Mouse (Mus musculus) megakaryocyte, embryonic 14.5 days (primary cell): ENCODE measurements around the gene Sdha. TPM values are rescaled to one million over a fixed set of nuclear protein-coding genes. Genes with fewer than 3 reads are reported as not detected.

Experiments
- H3K27me3 ChIP-seq: replicated peaks from 2 replicates; pipeline ENCODE3; 2012; ENCODE audit warnings: inconsistent platforms
- H3K36me3 ChIP-seq: replicated peaks from 2 replicates; pipeline ENCODE3; 2012; ENCODE audit warnings: low read length, inconsistent platforms, mixed read lengths
- H3K4me1 ChIP-seq: 2 replicates; pipeline ENCODE4 v1.6.1; 2012; ENCODE audit warnings: inconsistent platforms
- H3K4me3 ChIP-seq: replicated peaks from 2 replicates; pipeline ENCODE3; 2012; ENCODE audit warnings: moderate library complexity, mild to moderate bottlenecking, inconsistent platforms
- H3K9me3 ChIP-seq: 2 replicates; pipeline ENCODE4 v1.6.1; 2012; ENCODE audit warnings: inconsistent platforms
- FLI1 ChIP-seq: IDR thresholded peaks from 2 replicates; pipeline ENCODE4 v1.6.1; 2012; ENCODE audit warnings: low read length, inconsistent platforms, mixed read lengths
- GATA1 ChIP-seq: IDR thresholded peaks from 3 replicates; pipeline ENCODE4 v1.6.1; 2012; ENCODE audit warnings: mixed read lengths, low read length, inconsistent platforms, borderline replicate concordance
- polyA plus RNA-seq: library from polyadenylated mRNA; stranded (reverse); fragments of >175 nt; gene quantifications from 2 replicates; pipeline ENCODE4 v1.2.3, GENCODE M21; 2012; ENCODE audit warnings: low replicate concordance; ENCODE audit not compliant: insufficient read depth

Gene Sdha
- polyA plus RNA-seq, 1 experiment, result 11.3 TPM

DNA sequence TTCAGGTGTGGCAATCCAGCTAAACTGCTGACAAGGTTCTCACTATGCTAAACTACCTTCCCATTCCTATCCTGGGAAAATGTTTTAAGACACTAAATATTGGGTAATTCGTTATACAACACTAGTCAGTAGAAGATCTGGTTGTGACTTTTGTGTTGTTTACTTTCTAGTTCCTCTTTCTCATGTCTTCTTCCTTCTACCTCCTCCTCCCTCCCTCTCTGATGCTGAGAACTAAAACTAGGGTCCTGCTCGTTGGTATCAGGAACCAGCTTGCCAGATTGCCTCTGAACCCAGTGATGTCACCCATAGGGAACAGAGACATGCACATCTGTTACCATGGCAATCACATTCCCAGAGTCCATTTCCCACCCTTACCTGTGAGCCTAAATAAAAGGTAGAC is 12.1 kb upstream of the Sdha start:
- H3K4me1 ChIP-seq, result peaks cover 11% of the 10 kb centered on the region
- no peak for TF ChIP-seq GATA1
- no peak overlapping the region for H3K4me3 ChIP-seq
- no peaks in the 10 kb centered on the region for H3K27me3 ChIP-seq
- H3K36me3 ChIP-seq, result peaks cover 62% of the 10 kb centered on the region
- H3K9me3 ChIP-seq, result peaks cover 3% of the 10 kb centered on the region; the same call in 1 of the 2 replicates

DNA sequence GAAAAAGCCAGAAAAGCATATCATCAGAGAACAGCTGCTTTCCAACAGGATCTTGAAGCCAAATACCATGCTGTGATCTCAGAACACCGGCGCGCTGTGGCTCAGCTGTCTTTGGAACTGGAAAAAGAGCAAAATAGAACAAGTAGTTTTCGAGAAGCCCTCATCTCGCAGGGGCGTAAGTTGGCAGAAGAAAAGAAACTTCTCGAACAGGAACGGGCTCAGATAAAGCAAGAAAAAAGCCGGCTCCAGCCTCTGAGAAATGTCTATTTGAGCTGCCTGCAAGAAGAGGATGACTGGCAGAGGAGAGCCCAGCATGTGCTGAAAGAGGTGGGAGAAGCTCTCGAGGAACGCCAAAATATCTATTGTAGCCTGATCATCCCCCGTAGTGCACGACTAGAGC is 6.4 kb upstream of the Sdha start:
- H3K36me3 ChIP-seq, result peaks cover 89% of the 10 kb centered on the region
- no peak overlapping the region for H3K4me3 ChIP-seq
- H3K27me3 ChIP-seq, result no peaks in the 10 kb centered on the region
- no peaks in the 10 kb centered on the region for H3K9me3 ChIP-seq
- TF ChIP-seq FLI1 (no peak), GATA1 (no peak)
- peaks cover 15% of the 10 kb centered on the region; the same call in 1 of the 2 replicates for H3K4me1 ChIP-seq

GRCm38 (mm10) chr13:74350435-74350906 is 391 bp upstream of the Sdha start:
- no peaks in the 10 kb centered on the region for H3K27me3 ChIP-seq
- peak overlapping the region; percentile 93 for H3K4me3 ChIP-seq
- peaks cover 29% of the 10 kb centered on the region for H3K36me3 ChIP-seq
- H3K4me1 ChIP-seq, result peaks cover 28% of the 10 kb centered on the region; the same call in 1 of the 2 replicates
- no peaks in the 10 kb centered on the region for H3K9me3 ChIP-seq
- no peak for TF ChIP-seq FLI1

- H3K4me3 ChIP-seq, result no peak overlapping the region
- H3K27me3 ChIP-seq, result no peaks in the 10 kb centered on the region
- H3K9me3 ChIP-seq, result no peaks in the 10 kb centered on the region
- H3K36me3 ChIP-seq, result peaks cover 92% of the 10 kb centered on the region
- H3K4me1 ChIP-seq, result no peaks in the 10 kb centered on the region; the same call in 1 of the 2 replicates
- TF ChIP-seq FLI1 (no peak), GATA1 (no peak)
Measured at GRCm38 (mm10) chr13:74341036-74341435, 9.0 kb downstream of the Sdha start.

GRCm38 (mm10) chr13:74329321-74329720 is 20.8 kb downstream of the Sdha start:
- Histone ChIP-seq H3K4me1 (no peaks in the 10 kb centered on the region), H3K36me3 (peaks cover 85% of the 10 kb centered on the region)
- no peak for TF ChIP-seq GATA1
- no peak for TF ChIP-seq FLI1

DNA sequence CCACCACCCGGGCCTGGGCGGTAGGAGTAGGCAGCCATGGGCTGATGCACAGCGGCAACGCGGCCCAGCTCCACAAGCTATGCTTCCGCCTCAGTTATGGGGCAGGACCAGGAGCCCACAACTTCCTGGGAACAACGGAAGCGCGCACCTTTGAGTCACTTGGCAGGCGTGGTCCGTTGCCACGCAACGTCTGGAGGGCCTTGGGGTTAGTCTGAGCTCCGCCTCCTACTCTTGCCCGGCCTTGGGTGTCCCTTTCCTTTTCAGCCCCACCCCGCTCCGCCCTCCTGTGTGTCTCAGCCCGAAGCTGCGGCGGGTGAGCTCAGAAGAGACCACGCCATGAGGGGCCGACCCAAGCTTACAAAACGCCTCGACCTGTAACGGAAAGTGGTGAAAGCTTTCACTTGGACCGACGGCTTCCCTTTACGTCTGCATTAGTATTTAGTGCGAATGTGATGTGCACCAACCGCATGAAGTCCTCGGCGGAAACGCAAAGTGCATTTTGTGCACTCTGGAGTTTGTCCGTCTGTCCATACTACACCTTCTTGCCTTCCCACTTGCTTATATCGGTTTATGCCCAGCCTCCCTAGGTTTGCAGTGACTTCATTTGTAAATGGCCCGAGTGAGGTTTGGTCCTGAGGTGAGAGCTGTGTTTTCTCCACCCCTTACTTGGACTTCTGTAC is 32.8 kb downstream of the Sdha start, which contains the start of gene Pdcd6:
Gene Pdcd6 (minus strand): TSS at position 411 of the 680 bp plus-strand sequence.
- TF ChIP-seq FLI1 (peak; percentile 70), GATA1 (no peak)

More at GRCm38 (mm10) chr13:74329321-74329720, 20.8 kb downstream of the Sdha start:
- H3K27me3 ChIP-seq, result no peaks in the 10 kb centered on the region
- no peak overlapping the region for H3K4me3 ChIP-seq
- H3K9me3 ChIP-seq, result no peaks in the 10 kb centered on the region

DNA sequence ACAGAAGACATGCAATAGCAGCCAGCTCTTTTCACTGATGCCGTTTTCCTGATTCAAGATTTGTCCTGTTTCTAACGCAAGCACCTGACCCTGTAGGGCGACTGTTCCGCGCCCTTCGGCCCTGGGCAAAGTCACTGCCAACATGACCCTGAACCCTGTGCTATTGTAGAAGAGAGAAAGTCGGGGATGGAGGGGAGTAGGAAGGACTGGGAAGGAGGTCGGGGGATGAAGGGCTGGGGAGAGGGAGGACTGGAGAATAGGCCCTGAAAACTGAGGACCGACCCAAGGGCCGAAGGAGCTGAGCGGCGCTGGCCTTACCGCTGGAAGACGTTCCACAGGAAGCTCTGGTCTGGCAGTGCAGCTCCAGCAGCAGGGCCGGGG is 33.3 kb downstream of the Sdha start:
- peaks cover 35% of the 10 kb centered on the region for H3K4me1 ChIP-seq
- peak overlapping the region; percentile 98 for H3K4me3 ChIP-seq
- H3K36me3 ChIP-seq, result peaks cover 61% of the 10 kb centered on the region
- H3K9me3 ChIP-seq, result no peaks in the 10 kb centered on the region
- TF ChIP-seq FLI1, result no peak
- no peaks in the 10 kb centered on the region for H3K27me3 ChIP-seq

More for the DNA sequence above, 32.8 kb downstream of the Sdha start, which contains the start of gene Pdcd6:
- Histone ChIP-seq H3K27me3 (no peaks in the 10 kb centered on the region), H3K4me1 (peaks cover 35% of the 10 kb centered on the region), H3K36me3 (peaks cover 62% of the 10 kb centered on the region), H3K9me3 (no peaks in the 10 kb centered on the region), H3K4me3 (peak within 1 kb of the TSS; percentile 98)

DNA sequence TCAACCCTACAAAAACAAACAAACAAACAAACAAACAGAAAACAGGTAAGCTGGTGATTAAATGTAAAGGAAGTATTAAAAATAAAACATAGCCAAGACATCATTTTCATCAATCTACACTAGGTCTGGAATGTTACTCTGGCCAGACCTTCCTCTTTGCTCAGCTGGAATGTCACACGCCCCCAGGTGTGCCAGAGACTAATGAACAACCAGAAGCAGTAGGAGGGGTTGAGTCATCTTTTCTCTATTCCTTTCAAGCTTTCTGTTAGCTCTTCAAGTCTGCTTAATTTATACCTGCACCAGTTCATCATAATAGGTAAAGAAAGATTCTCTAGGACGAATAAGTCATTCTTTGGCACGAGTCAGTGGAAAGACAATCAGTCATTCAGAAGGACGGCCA is 33.7 kb downstream of the Sdha start:
- TF ChIP-seq FLI1 (no peak), GATA1 (no peak)
- H3K9me3 ChIP-seq, result no peaks in the 10 kb centered on the region
- H3K4me3 ChIP-seq, result peak overlapping the region; percentile 98
- peaks cover 35% of the 10 kb centered on the region for H3K4me1 ChIP-seq
- H3K36me3 ChIP-seq, result peaks cover 61% of the 10 kb centered on the region
- H3K27me3 ChIP-seq, result no peaks in the 10 kb centered on the region

DNA sequence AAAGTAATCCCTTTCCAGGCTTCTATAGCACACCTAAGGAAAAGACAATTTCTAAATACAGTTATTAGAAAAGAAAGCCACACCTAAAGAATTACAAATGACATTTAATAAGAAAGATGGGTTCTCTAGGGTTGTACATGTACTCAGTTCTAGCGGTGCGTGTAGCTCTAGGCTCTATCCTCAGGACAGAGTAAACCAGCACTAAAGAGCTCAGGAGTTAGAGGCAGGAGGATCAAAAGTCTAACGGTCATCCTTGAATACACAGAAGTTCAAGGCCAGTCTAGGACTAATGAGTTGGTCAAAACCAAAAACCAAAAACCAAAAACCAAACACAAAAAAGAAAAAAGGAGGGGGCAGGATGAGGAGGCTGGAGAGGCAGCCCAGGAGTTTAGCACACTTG is 35.5 kb downstream of the Sdha start:
- TF ChIP-seq FLI1, result no peak
- TF ChIP-seq GATA1, result no peak
- Histone ChIP-seq H3K4me3 (no peak overlapping the region), H3K9me3 (no peaks in the 10 kb centered on the region), H3K4me1 (peaks cover 35% of the 10 kb centered on the region), H3K36me3 (peaks cover 62% of the 10 kb centered on the region), H3K27me3 (no peaks in the 10 kb centered on the region)

DNA sequence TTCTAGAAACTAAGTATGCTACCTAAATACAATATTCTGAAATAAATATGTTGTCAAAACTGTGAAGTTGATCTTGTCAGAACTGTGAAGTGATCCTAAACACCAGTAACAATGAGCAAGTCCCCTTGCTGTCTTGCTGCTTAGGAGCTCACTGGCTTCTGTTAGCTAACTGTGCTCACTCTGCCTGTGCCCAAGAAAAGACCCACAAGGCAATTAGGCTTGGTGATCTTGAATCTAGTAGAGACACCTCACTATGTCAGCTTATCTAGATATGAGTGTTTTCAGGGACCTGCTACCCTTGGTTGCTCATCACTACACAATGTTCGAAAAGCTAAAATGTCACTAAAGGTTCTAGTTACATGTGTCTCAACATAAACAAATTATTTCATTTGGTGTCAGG is 44.3 kb downstream of the Sdha start:
- no peak overlapping the region for H3K4me3 ChIP-seq
- H3K9me3 ChIP-seq, result no peaks in the 10 kb centered on the region
- H3K36me3 ChIP-seq, result peaks cover 95% of the 10 kb centered on the region
- TF ChIP-seq GATA1, result no peak
- TF ChIP-seq FLI1, result no peak
- no peaks in the 10 kb centered on the region for H3K27me3 ChIP-seq
- peaks cover 6% of the 10 kb centered on the region; the same call in 1 of the 2 replicates for H3K4me1 ChIP-seq

DNA sequence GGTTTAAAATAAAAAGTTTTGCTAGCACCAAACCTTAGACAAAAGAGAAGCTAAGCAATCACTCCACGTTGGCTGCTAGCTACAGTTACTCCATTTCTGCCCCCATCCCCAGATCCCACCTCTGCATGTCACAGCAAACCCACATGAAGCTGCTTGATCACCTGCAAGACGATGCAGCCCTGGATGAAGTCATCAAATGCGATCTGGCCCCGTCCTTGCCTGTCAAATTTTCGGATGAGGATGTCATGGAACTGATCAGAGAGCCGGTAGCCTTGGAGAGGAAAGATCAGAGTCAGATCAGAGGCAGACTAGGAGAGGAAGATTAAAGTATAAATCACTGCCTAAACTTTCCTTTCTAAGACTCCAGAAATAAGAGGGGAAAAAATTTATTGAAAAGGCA is 44.7 kb downstream of the Sdha start:
- Histone ChIP-seq H3K27me3 (no peaks in the 10 kb centered on the region), H3K4me1 (peaks cover 6% of the 10 kb centered on the region; the same call in 1 of the 2 replicates), H3K9me3 (no peaks in the 10 kb centered on the region), H3K4me3 (no peak overlapping the region), H3K36me3 (peaks cover 91% of the 10 kb centered on the region)
- no peak for TF ChIP-seq FLI1
- TF ChIP-seq GATA1, result no peak
